Mouse (Mus musculus) lung, postnatal 4 days (tissue): Measurements from ENCODE around the gene Tia1.
"Not testable (repeated sequence)": the region's sequence is repeated elsewhere in the genome, so short reads cannot be mapped to it uniquely, and the experiment has no call there.

Experiments used
- DNase-seq, 2 experiments: peaks; one replicate each; pipeline ENCODE4 v3.0.0; 2021

Tia1 gene

GRCm38 (mm10) chr6:86404100-86404861 is at the start of gene Tia1:
Gene Tia1 (plus strand): TSS chr6:86404219.
- peak; percentile 98 to 99 for DNase-seq

DNA sequence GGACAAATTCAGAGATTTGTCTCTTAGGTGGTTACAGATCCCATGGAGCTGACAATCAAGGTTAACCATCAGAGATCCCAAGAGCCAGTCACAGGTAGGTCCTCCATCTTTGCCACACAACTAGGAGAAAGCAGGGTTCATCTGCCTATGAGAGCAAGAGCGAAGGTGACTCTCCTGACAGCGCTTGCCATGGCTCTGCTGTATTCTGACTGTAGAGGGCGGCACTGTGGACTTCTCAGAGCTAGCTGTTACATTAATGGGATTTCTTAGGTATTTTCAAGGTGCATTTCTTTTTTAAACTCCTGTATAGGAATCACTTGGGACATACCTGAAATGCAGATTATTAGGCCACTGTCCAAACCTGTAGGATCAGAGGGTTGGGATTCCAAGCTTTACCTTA is 49.1 kb upstream of the Tia1 start:
- no peak for DNase-seq

GRCm38 (mm10) chr6:86356956-86357355 is 47.1 kb upstream of the Tia1 start:
- no peak for DNase-seq

DNA sequence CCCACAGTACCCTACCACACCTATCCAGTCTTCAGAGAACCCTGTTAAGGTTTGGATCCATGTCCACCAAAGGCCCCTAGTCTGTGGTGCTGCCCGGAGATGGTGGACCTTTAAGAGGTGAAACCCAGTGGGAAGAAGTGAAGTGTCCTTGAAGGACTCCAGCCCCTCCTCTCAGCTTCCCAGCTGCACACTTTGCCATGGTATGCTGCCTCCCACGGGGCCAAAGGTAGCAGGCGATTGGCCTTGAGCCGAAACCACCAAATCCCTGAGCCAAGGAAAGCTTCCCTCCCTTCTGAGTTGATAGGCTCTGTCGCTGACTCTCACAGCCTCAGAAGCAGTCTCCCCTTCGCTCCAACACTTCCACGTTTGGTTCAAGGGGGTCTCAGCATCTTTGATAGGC is 43.3 kb upstream of the Tia1 start:
- DNase-seq: no peak

DNA sequence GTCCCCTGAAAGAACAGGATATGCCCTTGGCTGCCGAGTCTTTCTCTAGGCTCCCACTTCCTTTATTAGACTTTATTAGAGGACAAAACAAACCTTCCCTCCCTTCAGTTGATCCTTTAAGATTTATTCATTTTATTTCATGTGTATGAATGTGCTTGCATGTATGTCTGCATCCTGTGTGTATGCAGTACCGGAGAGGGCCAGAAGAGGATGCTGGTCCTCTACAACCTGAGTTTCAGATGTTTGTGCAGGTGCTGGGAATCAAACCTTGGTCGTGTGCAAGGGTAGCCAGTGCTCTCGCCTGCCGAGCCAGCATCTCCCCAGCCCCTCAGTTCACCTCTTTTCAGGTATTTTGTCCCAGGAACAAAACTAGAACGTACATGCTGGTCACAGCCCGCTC is 42.6 kb upstream of the Tia1 start:
- DNase-seq: no peak

GRCm38 (mm10) chr6:86364442-86365141 is 39.4 kb upstream of the Tia1 start:
- peak; percentile 76 to 85 for DNase-seq

DNA sequence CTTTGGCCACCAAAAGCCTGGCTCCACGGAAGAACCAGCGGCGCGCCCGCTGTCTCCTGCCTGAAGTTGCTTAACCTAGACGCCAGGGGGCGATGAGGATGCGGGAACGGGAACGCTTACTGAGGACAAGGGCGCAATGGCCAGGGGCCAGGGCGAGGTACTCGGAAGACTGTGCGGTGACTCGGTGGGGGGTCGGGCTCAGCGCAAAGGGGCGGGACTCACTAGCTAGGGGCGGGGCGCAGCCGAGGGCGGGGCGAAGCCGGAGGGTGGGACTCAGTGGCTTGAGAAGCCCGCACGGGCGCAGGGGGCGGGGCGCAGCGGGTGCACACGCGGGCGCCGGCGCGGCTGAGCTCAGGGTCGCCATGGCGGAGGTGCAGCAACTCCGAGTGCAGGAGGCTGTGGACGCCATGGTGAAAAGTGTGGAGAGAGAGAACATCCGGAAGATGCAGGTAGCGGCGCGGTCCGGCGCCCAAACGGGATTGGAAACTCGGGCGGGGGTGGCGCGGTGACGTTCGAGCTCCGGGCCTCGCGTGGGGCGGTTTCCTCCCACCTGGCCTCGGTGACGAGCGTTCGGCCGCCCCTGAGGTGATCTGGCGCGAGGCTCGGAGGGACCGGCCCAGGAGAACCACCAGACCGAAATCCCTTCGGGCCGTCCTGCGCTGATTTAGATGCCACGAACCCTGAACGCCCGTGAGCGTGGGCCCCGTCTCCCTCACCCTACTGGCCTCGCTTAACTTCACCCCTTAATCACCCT is 38.5 kb upstream of the Tia1 start, which contains the start of gene Fam136a:
Gene Fam136a (plus strand): TSS at position 276 of the 754 bp plus-strand sequence.
- peak; percentile 97 for DNase-seq

- peak; percentile 38 to 62 for DNase-seq
These were observed 37.7 kb upstream of the Tia1 start for GRCm38 (mm10) chr6:86366125-86366852.

DNA sequence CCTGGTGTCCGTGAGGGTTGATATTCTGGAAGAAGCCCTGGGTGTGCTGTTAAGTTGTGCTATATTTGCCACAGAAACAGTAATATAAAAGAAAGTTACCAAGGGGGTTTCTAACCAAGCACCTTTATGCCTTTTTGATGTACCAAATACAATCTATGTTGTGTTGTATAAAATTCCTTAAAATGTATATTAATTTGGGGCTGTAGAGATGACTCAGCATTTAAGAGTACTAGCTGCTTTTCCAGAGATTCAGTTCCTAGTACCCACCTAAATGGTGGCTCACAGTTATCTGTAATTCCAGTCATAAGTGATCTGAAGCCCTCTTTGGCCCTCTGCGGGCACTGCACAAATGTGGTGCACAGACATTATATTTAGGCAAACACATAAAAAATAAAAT is 37.2 kb upstream of the Tia1 start:
- no peak for DNase-seq

DNA sequence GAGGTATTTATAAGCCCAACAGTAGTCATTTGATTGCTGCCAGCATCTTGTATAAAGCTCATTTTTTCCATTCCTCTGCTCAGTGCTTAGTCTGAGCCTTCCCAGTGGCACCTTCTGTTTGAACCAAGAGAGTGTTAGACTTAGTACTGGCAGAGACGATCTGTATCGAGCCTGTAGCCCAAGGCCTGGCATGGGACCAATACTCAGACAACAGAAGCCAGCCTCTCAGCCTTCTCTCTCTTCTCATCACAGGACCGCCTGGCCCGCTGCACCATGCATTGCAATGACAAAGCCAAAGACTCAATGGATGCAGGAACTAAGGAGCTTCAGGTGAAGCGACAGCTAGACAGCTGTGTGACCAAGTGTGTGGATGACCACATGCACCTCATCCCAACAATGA is 35.5 kb upstream of the Tia1 start:
- no peak for DNase-seq

DNA sequence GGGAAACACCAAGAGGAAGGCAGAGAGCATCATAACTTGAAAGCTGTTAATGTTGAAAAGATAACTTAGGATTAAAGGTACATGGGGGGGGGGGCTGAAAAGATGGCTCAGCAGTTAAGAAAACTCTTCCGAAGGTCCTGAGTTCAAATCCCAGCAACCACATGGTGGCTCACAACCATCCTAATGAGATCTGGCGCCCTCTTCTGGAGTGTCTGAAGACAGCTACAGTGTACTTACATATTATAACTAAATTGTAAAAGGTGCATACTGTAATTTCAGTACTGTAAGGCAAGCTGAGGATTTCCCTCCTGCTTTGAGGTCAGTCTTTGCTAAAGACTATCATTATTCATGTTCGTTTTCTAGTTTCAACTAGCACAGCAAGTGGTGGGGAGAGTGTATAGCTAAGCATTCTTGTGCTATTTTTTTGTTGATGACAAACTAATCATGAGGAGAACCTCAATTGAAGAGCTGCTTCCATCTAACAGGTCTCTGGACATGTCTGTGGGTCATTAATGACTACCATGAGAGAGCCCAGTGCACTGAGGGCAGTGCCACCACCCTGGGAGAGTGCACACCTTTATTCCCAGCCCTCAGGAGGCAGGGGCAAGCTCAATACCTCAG is 33.8 kb upstream of the Tia1 start:
- DNase-seq: no peak

DNA sequence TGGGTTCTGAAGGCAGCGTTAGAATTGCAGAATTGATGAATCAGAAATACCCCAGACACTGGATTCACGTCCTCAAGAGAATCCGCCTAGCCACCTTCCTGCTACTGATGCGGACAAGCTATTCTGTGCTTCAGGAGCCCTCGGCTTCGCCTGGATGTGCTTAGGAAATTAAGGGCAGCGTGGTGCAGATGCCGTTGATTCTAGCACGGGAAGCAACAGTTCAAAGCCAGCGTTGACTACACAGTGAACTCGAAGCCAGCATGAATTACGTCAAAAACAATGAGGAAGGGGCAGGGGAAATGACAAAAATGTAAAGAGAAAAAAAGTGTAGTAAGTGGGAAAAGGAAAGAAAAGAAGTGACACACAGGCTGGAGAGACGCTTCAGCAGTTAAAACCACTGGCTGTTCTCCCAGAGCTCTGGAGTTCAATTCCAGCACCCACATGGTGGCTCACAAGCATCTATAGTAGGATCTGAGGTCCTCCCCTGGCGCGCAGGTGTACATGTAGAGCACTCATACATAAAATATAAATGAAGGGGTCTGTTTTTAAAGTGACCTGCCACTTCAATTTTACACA is 33.2 kb upstream of the Tia1 start, which contains the start of gene Snrpg:
Gene Snrpg (plus strand): TSS at position 541 of the 576 bp plus-strand sequence.
- DNase-seq: no peak

DNA sequence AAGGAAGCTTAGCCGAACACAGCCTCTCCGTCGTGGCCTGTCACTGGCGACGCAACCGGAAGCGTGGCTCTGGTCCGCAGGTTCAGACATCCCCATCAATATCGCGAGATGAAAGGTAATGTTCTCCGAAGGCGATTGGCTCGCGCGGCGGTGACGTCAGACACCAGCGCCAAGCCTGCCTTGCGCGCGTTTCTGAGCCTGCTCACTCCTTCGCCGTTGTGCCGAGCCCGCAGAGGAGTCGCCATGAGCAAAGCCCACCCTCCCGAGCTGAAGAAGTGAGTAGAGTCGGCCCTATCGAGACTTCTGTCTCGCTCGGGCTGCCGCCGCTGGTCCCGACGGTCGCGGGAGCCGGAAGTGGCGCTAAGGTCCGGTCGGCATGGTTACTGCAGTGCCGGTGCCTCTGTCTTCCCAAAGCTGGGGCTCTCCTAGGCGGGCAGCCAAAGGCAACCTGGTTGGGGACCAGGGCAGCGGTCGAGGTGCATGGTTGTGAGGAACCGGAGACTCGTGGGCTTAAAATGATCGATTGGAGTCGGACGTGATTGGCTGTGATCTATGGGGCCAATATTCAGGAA is 32.6 kb upstream of the Tia1 start:
- peak; percentile 96 to 97 for DNase-seq

DNA sequence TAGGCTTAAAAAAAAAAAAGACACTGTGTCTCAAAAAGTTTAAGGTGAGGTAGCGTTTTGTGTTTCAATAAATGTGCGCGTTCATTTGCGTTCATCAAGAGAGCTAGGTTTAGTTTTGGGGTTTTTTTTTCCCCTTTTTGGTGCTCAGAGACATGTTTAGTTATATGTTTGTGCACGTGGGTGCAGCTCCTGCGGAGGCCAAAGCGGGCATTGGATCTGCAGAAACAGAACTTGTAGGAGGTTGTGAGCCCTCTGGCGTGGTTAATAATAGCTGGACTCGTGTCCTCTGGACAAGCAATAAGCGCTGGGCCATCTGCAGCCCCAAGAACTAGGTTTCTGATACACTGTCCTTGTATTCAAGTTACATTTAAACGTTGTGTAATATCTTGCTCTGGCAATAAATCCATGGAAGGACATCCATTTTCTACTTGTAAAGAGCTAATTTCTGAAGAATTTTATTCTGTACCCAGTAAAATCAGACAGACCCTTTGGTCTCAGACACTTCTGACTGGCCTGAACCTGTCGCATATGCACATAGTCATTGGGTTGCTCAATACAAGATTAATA is 32.0 kb upstream of the Tia1 start:
- no peak for DNase-seq

- DNase-seq: no peak
These were observed 30.5 kb upstream of the Tia1 start for GRCm38 (mm10) chr6:86373556-86373955.

DNA sequence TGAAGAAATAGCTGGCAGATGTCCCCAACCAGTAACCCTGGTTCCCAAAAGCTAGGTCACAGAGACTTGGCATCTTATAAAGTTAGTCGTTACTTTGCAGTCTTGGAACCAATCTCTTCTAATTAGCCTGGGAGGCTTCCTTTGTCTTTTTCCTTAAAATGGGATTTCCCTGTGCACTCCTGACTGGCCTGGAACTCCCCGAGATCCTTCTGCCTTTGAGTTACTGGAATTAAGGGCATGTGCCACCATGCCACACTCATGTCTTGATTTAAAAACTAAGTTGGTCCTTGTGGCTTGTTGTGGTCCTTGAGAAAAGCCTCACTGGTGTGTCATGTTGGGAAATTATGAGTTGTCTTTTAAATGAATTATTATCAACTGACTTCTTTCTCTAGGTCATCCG is 25.7 kb upstream of the Tia1 start:
- no peak for DNase-seq

GRCm38 (mm10) chr6:86380112-86380511 is 23.9 kb upstream of the Tia1 start:
- DNase-seq: not testable (repeated sequence)

DNA sequence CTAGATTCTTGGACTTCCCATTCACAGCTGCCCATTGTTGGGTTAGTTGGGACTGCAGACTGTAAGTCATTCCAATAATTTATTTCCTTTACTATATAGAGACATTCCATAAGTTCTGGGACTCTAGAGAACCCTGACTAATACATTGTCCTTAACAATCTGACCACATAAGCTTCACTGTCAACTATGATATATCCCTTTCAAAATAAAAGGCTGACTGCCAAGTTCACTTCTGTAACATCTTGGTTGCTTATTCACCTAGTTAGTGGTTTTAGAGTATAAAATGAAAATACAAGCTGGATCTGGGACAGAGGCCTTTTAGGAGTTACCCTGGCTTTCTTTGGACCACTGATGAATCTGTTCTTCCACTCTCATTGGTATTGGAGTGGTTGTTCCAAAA is 21.5 kb upstream of the Tia1 start:
- no peak for DNase-seq

DNA sequence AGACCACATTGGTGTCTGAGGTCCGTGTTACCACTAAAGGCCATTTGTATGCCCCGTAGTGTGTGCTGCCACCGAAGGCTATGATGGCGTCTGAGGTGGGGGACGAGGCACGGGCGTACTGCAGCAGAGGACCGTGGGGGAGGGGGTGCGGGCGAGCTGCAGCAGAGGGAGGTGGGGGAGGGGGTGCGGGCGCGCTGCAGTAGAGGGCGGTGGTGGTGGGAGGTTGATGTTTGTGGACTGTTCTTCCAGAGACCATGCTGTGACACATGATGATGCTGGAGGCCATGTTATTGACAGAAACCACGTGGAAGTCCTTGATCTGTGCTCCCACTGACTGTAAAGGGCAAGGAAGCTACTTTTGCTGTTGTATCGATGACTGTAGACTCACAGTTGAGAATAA is 20.6 kb upstream of the Tia1 start:
- no peak for DNase-seq

DNA sequence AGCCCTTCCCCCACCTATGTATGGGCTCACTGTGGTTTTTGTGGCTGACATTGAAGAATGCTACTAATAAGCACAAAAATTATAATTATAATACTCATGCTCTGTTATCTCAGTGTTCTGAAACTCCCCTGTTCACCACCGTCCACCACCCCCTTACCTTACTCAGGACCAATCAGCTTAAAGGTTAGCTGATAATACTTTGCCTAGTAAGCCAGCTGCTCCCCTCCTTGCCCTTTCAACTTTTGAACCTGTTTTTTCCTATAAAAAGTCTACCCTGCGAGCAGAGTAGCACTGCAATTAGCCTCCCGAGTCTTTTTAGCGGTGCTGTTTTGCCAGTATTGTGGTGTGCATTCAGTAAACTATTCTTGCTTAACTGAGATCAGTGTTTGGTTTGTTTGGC is 19.3 kb upstream of the Tia1 start:
- DNase-seq: no peak

GRCm38 (mm10) chr6:86385362-86386104 is 18.5 kb upstream of the Tia1 start:
- DNase-seq: no peak
